ENCODE assay signal across 25 mouse cellular contexts in the genomic region with DNA sequence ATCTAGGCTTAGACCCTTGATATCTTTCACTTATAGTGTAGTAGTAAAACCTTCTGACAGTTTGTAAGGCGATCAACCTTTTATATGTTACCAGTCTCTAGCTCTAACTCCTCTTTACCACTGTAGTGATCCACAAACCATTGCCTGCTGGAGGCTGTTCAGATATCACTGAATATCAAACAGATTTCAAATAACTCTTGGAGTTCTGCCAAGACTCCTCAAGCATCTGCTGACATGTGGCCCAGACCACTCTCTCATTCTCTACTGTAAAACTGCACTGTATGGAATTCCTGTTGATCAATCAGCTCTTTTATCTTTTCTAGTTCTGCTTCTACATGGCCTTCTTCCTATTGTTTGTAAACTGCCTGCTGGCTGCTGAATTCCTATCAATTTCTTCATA.
DNase-seq lines count a peak whose midpoint lies in the region; ATAC-seq and TF ChIP-seq lines count a peak whose summit lies in the region.
"Had no signal": no experiment of that assay in that cellular context is flagged by ENCODE, and none has a peak within 500 bp of the region (broad histone marks: within the 10 kb centered on the region; RNA-seq: fewer than 3 reads in every experiment).

No protein-coding gene starts in this region.

- H3K79me2 ChIP-seq in MEL (ENCODE audit: control insufficient read depth, insufficient read depth, low read length, poor library complexity) = no peaks in the 10 kb centered on the region

- no peak for DNase-seq in hindbrain, embryonic 10.5 days (ENCODE audit: low spot score)
- peak; percentile 36 for DNase-seq in lung, embryonic 14.5 days
- DNase-seq in lung, postnatal 25 days (ENCODE audit: low spot score) = no peak
- peak; percentile 10 for DNase-seq in MEL (ENCODE audit: low read depth, low spot score)
- DNase-seq in cerebellum, adult 9-10 months = no peak
- DNase-seq: adrenal gland, adult 2 months; adrenal gland, postnatal 14 days; B cell, adult 2 months; cerebellum, adult 18-20 months; cerebellum, adult 9-11 months; cerebellum, postnatal 25 days; gastrocnemius, adult 2 months; gastrocnemius, postnatal 14 days; heart, adult 11 months; kidney, adult 2 months had no signal

- no peak overlapping the region for H3K9ac ChIP-seq in forebrain, embryonic 13.5 days
- no peak overlapping the region for H3K9ac ChIP-seq in forebrain, embryonic 15.5 days (replicated peaks)
- no peak overlapping the region for H3K9ac ChIP-seq in hindbrain, embryonic 15.5 days
- H3K9ac ChIP-seq in lung, embryonic 14.5 days = no peak overlapping the region
- H3K9ac ChIP-seq in MEL (ENCODE audit: control insufficient read depth, low read depth, low read length, poor library complexity, severe bottlenecking) = no peak overlapping the region
- H3K9ac ChIP-seq: embryonic facial prominence, embryonic 13.5 days had no signal

- H3K4me2 ChIP-seq in forebrain, embryonic 13.5 days = no peak overlapping the region
- no peak overlapping the region for H3K4me2 ChIP-seq in forebrain, embryonic 15.5 days (replicated peaks)
- no peak overlapping the region for H3K4me2 ChIP-seq in hindbrain, embryonic 15.5 days
- H3K4me2 ChIP-seq in lung, embryonic 14.5 days = no peak overlapping the region
- H3K4me2 ChIP-seq: embryonic facial prominence, embryonic 13.5 days; heart, embryonic 11.5 days had no signal

- no peaks in the 10 kb centered on the region for H3K9me3 ChIP-seq in forebrain, embryonic 13.5 days (replicated peaks)
- H3K9me3 ChIP-seq in forebrain, embryonic 15.5 days = no peaks in the 10 kb centered on the region
- H3K9me3 ChIP-seq in hindbrain, embryonic 15.5 days = no peaks in the 10 kb centered on the region
- no peaks in the 10 kb centered on the region for H3K9me3 ChIP-seq in hindbrain, embryonic 10.5 days
- H3K9me3 ChIP-seq in lung, embryonic 14.5 days (ENCODE audit: low read depth, low read length) = no peaks in the 10 kb centered on the region
- H3K9me3 ChIP-seq in MEL (replicated peaks; ENCODE audit: insufficient read depth, low read length) = no peaks in the 10 kb centered on the region
- H3K9me3 ChIP-seq: embryonic facial prominence, embryonic 13.5 days; forebrain, embryonic 10.5 days had no signal

- no peaks in the 10 kb centered on the region for H3K27me3 ChIP-seq in forebrain, embryonic 13.5 days
- H3K27me3 ChIP-seq in forebrain, embryonic 15.5 days = no peaks in the 10 kb centered on the region
- no peaks in the 10 kb centered on the region for H3K27me3 ChIP-seq in hindbrain, embryonic 15.5 days
- no peaks in the 10 kb centered on the region for H3K27me3 ChIP-seq in hindbrain, embryonic 10.5 days (ENCODE audit: insufficient read depth, poor library complexity, severe bottlenecking)
- H3K27me3 ChIP-seq in lung, embryonic 14.5 days (ENCODE audit: insufficient read depth, low read length) = no peaks in the 10 kb centered on the region
- H3K27me3 ChIP-seq in MEL (ENCODE audit: control insufficient read depth in 1 of 2, insufficient read depth in 2 of 2, low read length in 2 of 2) = no peaks in the 10 kb centered on the region
- H3K27me3 ChIP-seq: CH12.LX; embryonic facial prominence, embryonic 13.5 days had no signal

- ATAC-seq in forebrain, embryonic 13.5 days = peak; percentile 43; the same call in 1 of the 2 replicates
- no peak; the same call in 1 of the 2 replicates for ATAC-seq in forebrain, embryonic 15.5 days (replicated peaks)
- peak; percentile 30; the same call in 1 of the 2 replicates for ATAC-seq in hindbrain, embryonic 15.5 days (ENCODE audit: low FRiP score, low read depth)
- ATAC-seq in lung, embryonic 14.5 days (ENCODE audit: insufficient read depth) = no peak
- ATAC-seq: forebrain, embryonic 16.5 days; intestine, postnatal 0 days had no signal

- no peak overlapping the region for H3K27ac ChIP-seq in forebrain, embryonic 13.5 days
- H3K27ac ChIP-seq in forebrain, embryonic 15.5 days (replicated peaks) = no peak overlapping the region
- H3K27ac ChIP-seq in hindbrain, embryonic 15.5 days (replicated peaks) = no peak overlapping the region
- no peak overlapping the region for H3K27ac ChIP-seq in hindbrain, embryonic 10.5 days
- no peak overlapping the region for H3K27ac ChIP-seq in lung, embryonic 14.5 days (ENCODE audit: low read depth)
- H3K27ac ChIP-seq in MEL (ENCODE audit: control insufficient read depth, low read depth, low read length) = no peak overlapping the region
- H3K27ac ChIP-seq: embryonic facial prominence, embryonic 13.5 days; forebrain, embryonic 10.5 days; gastrocnemius, adult 2 months had no signal

- TF ChIP-seq CTCF in lung, embryonic 14.5 days (IDR thresholded peaks at IDR 0.05; ENCODE audit: low read depth) = no peak
- TF ChIP-seq CTCF in MEL (IDR thresholded peaks at IDR 0.05 in 2 of 3, conservative IDR thresholded peaks at IDR 0.05 in 1 of 3; ENCODE audit: control insufficient read depth in 1 of 3, insufficient read depth in 1 of 3, low read depth in 2 of 3, low read length in 3 of 3, poor library complexity in 1 of 3, severe bottlenecking in 1 of 3) = no peak

- no peak for TF ChIP-seq EP300 in MEL (IDR thresholded peaks at IDR 0.05; ENCODE audit: low read depth in 1 of 2, low read length in 2 of 2)

- H3K36me3 ChIP-seq in forebrain, embryonic 13.5 days (ENCODE audit: poor library complexity, severe bottlenecking) = no peaks in the 10 kb centered on the region
- H3K36me3 ChIP-seq in forebrain, embryonic 15.5 days = no peaks in the 10 kb centered on the region
- H3K36me3 ChIP-seq in hindbrain, embryonic 15.5 days = no peaks in the 10 kb centered on the region
- H3K36me3 ChIP-seq in hindbrain, embryonic 10.5 days = no peaks in the 10 kb centered on the region
- H3K36me3 ChIP-seq in lung, embryonic 14.5 days (ENCODE audit: insufficient read depth) = no peaks in the 10 kb centered on the region
- H3K36me3 ChIP-seq in MEL (ENCODE audit: control insufficient read depth in 1 of 2, insufficient read depth in 2 of 2, low read length in 2 of 2) = no peaks in the 10 kb centered on the region
- H3K36me3 ChIP-seq: embryonic facial prominence, embryonic 13.5 days; forebrain, embryonic 10.5 days; G1E had no signal

- no peaks in the 10 kb centered on the region for H3K4me1 ChIP-seq in forebrain, embryonic 13.5 days
- no peaks in the 10 kb centered on the region for H3K4me1 ChIP-seq in forebrain, embryonic 15.5 days
- no peaks in the 10 kb centered on the region for H3K4me1 ChIP-seq in hindbrain, embryonic 15.5 days (replicated peaks)
- H3K4me1 ChIP-seq in hindbrain, embryonic 10.5 days (replicated peaks) = no peaks in the 10 kb centered on the region
- no peaks in the 10 kb centered on the region for H3K4me1 ChIP-seq in lung, embryonic 14.5 days (ENCODE audit: insufficient read depth)
- no peaks in the 10 kb centered on the region for H3K4me1 ChIP-seq in MEL (ENCODE audit: control insufficient read depth in 1 of 2, insufficient read depth in 2 of 2, low read length in 2 of 2)
- H3K4me1 ChIP-seq: embryonic facial prominence, embryonic 13.5 days; forebrain, embryonic 10.5 days had no signal

- no peak for TF ChIP-seq RAD21 in MEL (IDR thresholded peaks at IDR 0.05; ENCODE audit: low read depth, low read length)

- no peak for TF ChIP-seq POLR2A in MEL (IDR thresholded peaks at IDR 0.05; ENCODE audit: control insufficient read depth in 1 of 2, insufficient read depth in 1 of 2, low read depth in 1 of 2, low read length in 2 of 2, poor library complexity in 1 of 2)

- 72% methylated on average over 1 of the region's 1 CpGs for WGBS in forebrain, embryonic 13.5 days
- WGBS in forebrain, embryonic 15.5 days = 67% methylated on average over 1 of the region's 1 CpGs
- 85% methylated on average over 1 of the region's 1 CpGs for WGBS in hindbrain, embryonic 15.5 days
- WGBS in hindbrain, embryonic 10.5 days = 84% methylated on average over 1 of the region's 1 CpGs
- WGBS in lung, embryonic 14.5 days = 62% methylated on average over 1 of the region's 1 CpGs

- no peak overlapping the region for H3K4me3 ChIP-seq in forebrain, embryonic 13.5 days
- no peak overlapping the region for H3K4me3 ChIP-seq in forebrain, embryonic 15.5 days
- H3K4me3 ChIP-seq in hindbrain, embryonic 15.5 days = no peak overlapping the region
- H3K4me3 ChIP-seq in hindbrain, embryonic 10.5 days = no peak overlapping the region
- no peak overlapping the region for H3K4me3 ChIP-seq in lung, embryonic 14.5 days (ENCODE audit: low read depth, low read length)
- H3K4me3 ChIP-seq in MEL (ENCODE audit: control insufficient read depth in 1 of 2, insufficient read depth in 1 of 2, low read depth in 2 of 2, low read length in 2 of 2) = no peak overlapping the region
- H3K4me3 ChIP-seq: embryonic facial prominence, embryonic 13.5 days; forebrain, embryonic 10.5 days; gastrocnemius, adult 2 months had no signal

TF ChIP-seq in MEL, 35 proteins besides CTCF, POLR2A, EP300 and RAD21:
- TF ChIP-seq MAZ (IDR thresholded peaks at IDR 0.05; ENCODE audit: low read depth, low read length) (no peak), TCF12 (IDR thresholded peaks at IDR 0.05; ENCODE audit: low read depth, low read length) (no peak), JUND (IDR thresholded peaks at IDR 0.05; ENCODE audit: low read depth, low read length) (no peak), ETS1 (IDR thresholded peaks at IDR 0.05; ENCODE audit: low read depth, low read length) (no peak), TAL1 (IDR thresholded peaks at IDR 0.05; ENCODE audit: low read length) (no peak), CHD1 (IDR thresholded peaks at IDR 0.05; ENCODE audit: low read depth, low read length) (no peak)

Comparison
In these comparisons a context has a peak if more than half of its experiments do, and no peak if none do; other contexts are left out.
1. ATAC-seq: peak in forebrain, embryonic 13.5 days (single experiment) and hindbrain, embryonic 15.5 days (single experiment); none in forebrain, embryonic 15.5 days (single experiment) and lung, embryonic 14.5 days (single experiment).
2. DNase-seq: peak in lung, embryonic 14.5 days (single experiment) and MEL (single experiment); none in hindbrain, embryonic 10.5 days (single experiment), lung, postnatal 25 days (single experiment) and cerebellum, adult 9-10 months (single experiment).